In genomic region chr14:59492376-59492775, GRCm38 (mm10) we compare ENCODE assay signal across 23 mouse cellular contexts.
"Had no signal": no experiment of that assay in that cellular context is flagged by ENCODE, and none has a peak within 500 bp of the region (broad histone marks: within the 10 kb centered on the region; RNA-seq: fewer than 3 reads in every experiment).

No protein-coding gene starts in this region.

- H3K4me3 ChIP-seq: heart, embryonic 13.5 days; heart, embryonic 15.5 days; hindbrain, embryonic 13.5 days; hindbrain, embryonic 15.5 days; layer of hippocampus, adult 2 months; left cerebral cortex, adult 2 months; limb, embryonic 10.5 days; limb, embryonic 12.5 days; liver, embryonic 13.5 days; liver, embryonic 15.5 days had no signal

- H3K36me3 ChIP-seq: heart, embryonic 15.5 days; hindbrain, embryonic 13.5 days; hindbrain, embryonic 15.5 days; limb, embryonic 10.5 days; liver, embryonic 13.5 days; liver, embryonic 15.5 days had no signal

- H3K27me3 ChIP-seq: heart, embryonic 13.5 days; heart, embryonic 15.5 days; hindbrain, embryonic 13.5 days; hindbrain, embryonic 15.5 days; limb, embryonic 12.5 days; liver, embryonic 13.5 days; liver, embryonic 15.5 days had no signal

- H3K4me2 ChIP-seq: heart, embryonic 11.5 days; heart, embryonic 13.5 days; heart, embryonic 15.5 days; hindbrain, embryonic 13.5 days; hindbrain, embryonic 15.5 days; limb, embryonic 12.5 days; liver, embryonic 13.5 days; liver, embryonic 15.5 days had no signal

- H3K27ac ChIP-seq: heart, embryonic 13.5 days; heart, embryonic 15.5 days; hindbrain, embryonic 13.5 days; hindbrain, embryonic 15.5 days; hindbrain, postnatal 0 days; layer of hippocampus, adult 2 months; left cerebral cortex, adult 2 months; limb, embryonic 10.5 days; limb, embryonic 12.5 days; liver, embryonic 13.5 days; liver, embryonic 15.5 days had no signal

- H3K9ac ChIP-seq: heart, embryonic 13.5 days; heart, embryonic 15.5 days; hindbrain, embryonic 13.5 days; hindbrain, embryonic 15.5 days; limb, embryonic 12.5 days; liver, embryonic 13.5 days; liver, embryonic 15.5 days had no signal

- H3K9me3 ChIP-seq: heart, embryonic 13.5 days; heart, embryonic 15.5 days; hindbrain, embryonic 13.5 days; hindbrain, embryonic 15.5 days; limb, embryonic 10.5 days; limb, embryonic 12.5 days; liver, embryonic 13.5 days; liver, embryonic 15.5 days had no signal

- ATAC-seq: hindbrain, postnatal 0 days; intestine, embryonic 16.5 days had no signal

- DNase-seq: gastrocnemius, postnatal 14 days; gastrocnemius, postnatal 36 days; heart, postnatal 14 days; kidney, adult 11 months; kidney, adult 2 months; kidney, adult 9 months; kidney, postnatal 10 days; kidney, postnatal 25 days; kidney, postnatal 4 days; liver; liver, embryonic 13.5 days had no signal

- H3K4me1 ChIP-seq: heart, embryonic 13.5 days; heart, embryonic 15.5 days; hindbrain, embryonic 13.5 days; hindbrain, embryonic 15.5 days; limb, embryonic 10.5 days; limb, embryonic 12.5 days; liver, embryonic 13.5 days; liver, embryonic 15.5 days had no signal
